Mouse (Mus musculus) limb, embryonic 14.5 days (tissue): ENCODE measurements around the gene Btg4. TPM values are rescaled to one million over a fixed set of nuclear protein-coding genes. Genes with fewer than 3 reads are reported as not detected.

Experiments used
- ATAC-seq: fragments of 200-750 bp; cut with Nextera tagmentation; 2 replicates; pipeline ENCODE4 v1.8.0; 2017; ENCODE audit warnings: low read depth, moderate number of reproducible peaks, moderate TSS enrichment; ENCODE audit not compliant: low FRiP score
- DNase-seq: peaks from one replicate; pipeline ENCODE4 v3.0.0-alpha.2; 2015; ENCODE audit warnings: low spot score
- H3K27ac ChIP-seq: fragments of 300-500 bp; sonication (generic); replicated peaks from 2 replicates; pipeline ENCODE4 v1.5.1; 2014; ENCODE audit warnings: low read depth, mild to moderate bottlenecking, low read length, moderate library complexity, mixed read lengths
- H3K27me3 ChIP-seq: fragments of 300-500 bp; sonication (generic); 2 replicates; pipeline ENCODE4 v1.6.1; 2014; ENCODE audit warnings: low read length, mixed read lengths; ENCODE audit not compliant: control insufficient read depth, insufficient read depth
- H3K36me3 ChIP-seq: fragments of 300-500 bp; sonication (generic); 2 replicates; pipeline ENCODE4 v1.6.1; 2014; ENCODE audit warnings: mild to moderate bottlenecking, low read length, moderate library complexity, mixed read lengths; ENCODE audit not compliant: control insufficient read depth, insufficient read depth
- H3K4me1 ChIP-seq: fragments of 300-500 bp; sonication (generic); 2 replicates; pipeline ENCODE4 v1.6.1; 2014; ENCODE audit warnings: antibody characterized with exemption, low read length, mixed read lengths; ENCODE audit not compliant: control insufficient read depth, insufficient read depth
- H3K4me2 ChIP-seq: fragments of 300-500 bp; sonication (generic); replicated peaks from 2 replicates; pipeline ENCODE4 v1.6.1; 2014; ENCODE audit warnings: low read depth, mild to moderate bottlenecking, low read length, moderate library complexity; ENCODE audit not compliant: severe bottlenecking
- H3K4me3 ChIP-seq: fragments of 300-500 bp; sonication (generic); replicated peaks from 2 replicates; pipeline ENCODE4 v1.5.1; 2014; ENCODE audit warnings: low read length
- H3K9ac ChIP-seq: fragments of 300-500 bp; sonication (generic); 2 replicates; pipeline ENCODE4 v1.6.1; 2014; ENCODE audit warnings: mild to moderate bottlenecking, low read depth, low read length, moderate library complexity; ENCODE audit not compliant: severe bottlenecking
- H3K9me3 ChIP-seq: fragments of 300-500 bp; sonication (generic); 2 replicates; pipeline ENCODE4 v1.6.1; 2016; ENCODE audit warnings: low read length; ENCODE audit not compliant: control insufficient read depth
- POLR2A ChIP-seq: fragments of 200-500 bp; IDR thresholded peaks from 2 replicates; pipeline ENCODE4 v1.8.0; 2012; ENCODE audit warnings: inconsistent platforms, mild to moderate bottlenecking, moderate library complexity, borderline replicate concordance; ENCODE audit not compliant: insufficient read depth, insufficient read length; ENCODE audit errors: extremely low read depth
- WGBS: fragments of 180-500 bp; shearing (Covaris S2); extraction: QIAGEN DNeasy Blood & Tissue Kit; methylation state at CpG from one replicate; pipeline ENCODE4 v1.1.7; 2014; 5-methylcytosine and 5-hydroxymethylcytosine counted together
- polyA plus RNA-seq, 2 experiments: library from polyadenylated mRNA; depleted of rRNA in 1 of 2; stranded (reverse) in 1 of 2; unstranded in 1 of 2; fragments of >200 nt; fragmentation: Nextera tagmentation in 1 of 2; extraction: Ambion mirVana in 1 of 2; gene quantifications; 2 replicates each; pipeline versions ENCODE4 v1.2.1 to v1.2.3; 2012 to 2014

The Btg4 gene
- polyA plus RNA-seq, 2 experiments = not detected

GRCm38 (mm10) chr9:51076979-51077315 lies 16.2 kb downstream of the Btg4 start, which contains the start of gene Layn:
Layn (minus strand) TSS chr9:51077094.
- ATAC-seq = peak; percentile 88
- Histone ChIP-seq H3K4me2 (peak within 1 kb of the TSS; percentile 81), H3K9me3 (no peaks in the 10 kb centered on the region), H3K9ac (peak within 1 kb of the TSS; percentile 55), H3K36me3 (no peaks in the 10 kb centered on the region), H3K4me1 (peaks cover 13% of the 10 kb centered on the region; the same call in 1 of the 2 replicates), H3K27me3 (no peaks in the 10 kb centered on the region), H3K27ac (peak within 1 kb of the TSS; percentile 76), H3K4me3 (peak within 1 kb of the TSS; percentile 48)
- 0 out of 2 replicates have a peak, but pooled peaks have one; percentile 22 for TF ChIP-seq POLR2A
- peak; percentile 85 for DNase-seq
- 0% methylated on average over 14 of the region's 14 CpGs for WGBS

GRCm38 (mm10) chr9:51081614-51082013 lies 20.9 kb downstream of the Btg4 start:
- Histone ChIP-seq H3K4me3 (no peak overlapping the region), H3K4me1 (0 out of 2 replicates have a peak, but pooled peaks cover 4% of the 10 kb centered on the region), H3K27me3 (no peaks in the 10 kb centered on the region), H3K4me2 (no peak overlapping the region), H3K9me3 (no peaks in the 10 kb centered on the region), H3K36me3 (no peaks in the 10 kb centered on the region), H3K9ac (no peak overlapping the region), H3K27ac (no peak overlapping the region)
- WGBS = 80% methylated on average over 5 of the region's 5 CpGs
- ATAC-seq (no peak), DNase-seq (no peak)
- TF ChIP-seq POLR2A = no peak

GRCm38 (mm10) chr9:51093697-51094096 lies 33.0 kb downstream of the Btg4 start:
- Histone ChIP-seq H3K9ac (no peak overlapping the region), H3K4me3 (no peak overlapping the region), H3K4me2 (no peak overlapping the region), H3K9me3 (no peaks in the 10 kb centered on the region), H3K27me3 (no peaks in the 10 kb centered on the region), H3K4me1 (no peaks in the 10 kb centered on the region), H3K36me3 (no peaks in the 10 kb centered on the region), H3K27ac (no peak overlapping the region)
- TF ChIP-seq POLR2A = no peak
- DNase-seq (no peak), ATAC-seq (no peak)
- WGBS = 67% methylated on average over 5 of the region's 5 CpGs

GRCm38 (mm10) chr9:51096306-51096705 lies 35.6 kb downstream of the Btg4 start:
- H3K4me3 ChIP-seq = no peak overlapping the region
- ATAC-seq (no peak), DNase-seq (no peak)
- WGBS = 57% methylated on average over 2 of the region's 2 CpGs
- H3K36me3 ChIP-seq = no peaks in the 10 kb centered on the region
- H3K9me3 ChIP-seq = no peaks in the 10 kb centered on the region
- no peak overlapping the region for H3K9ac ChIP-seq
- no peaks in the 10 kb centered on the region for H3K4me1 ChIP-seq
- no peak overlapping the region for H3K27ac ChIP-seq
- no peak for TF ChIP-seq POLR2A
- no peak overlapping the region for H3K4me2 ChIP-seq
- no peaks in the 10 kb centered on the region for H3K27me3 ChIP-seq

- peak within 1 kb of the TSS; percentile 2; the same call in 1 of the 2 replicates for H3K9ac ChIP-seq
- no peaks in the 10 kb centered on the region for H3K36me3 ChIP-seq
- H3K27me3 ChIP-seq = peaks cover 16% of the 10 kb centered on the region
- WGBS = 7% methylated on average over 27 of the region's 27 CpGs
- H3K4me1 ChIP-seq = peaks cover 13% of the 10 kb centered on the region
- TF ChIP-seq POLR2A = no peak
- ATAC-seq = peak; percentile 80; the same call in 1 of the 2 replicates
- peak within 1 kb of the TSS; percentile 100 for H3K4me2 ChIP-seq
- no peaks in the 10 kb centered on the region for H3K9me3 ChIP-seq
- peak within 1 kb of the TSS; percentile 19 for H3K4me3 ChIP-seq
- peak; percentile 76 for DNase-seq
- H3K27ac ChIP-seq = no peak within 1 kb of the TSS
Measured at GRCm38 (mm10) chr9:51101756-51102425, 41.2 kb downstream of the Btg4 start, which contains the start of gene 4833427G06Rik. 4833427G06Rik (minus strand) TSS chr9:51102078.
